Mouse (Mus musculus): ENCODE measurements around the gene Vsx2.

DNA sequence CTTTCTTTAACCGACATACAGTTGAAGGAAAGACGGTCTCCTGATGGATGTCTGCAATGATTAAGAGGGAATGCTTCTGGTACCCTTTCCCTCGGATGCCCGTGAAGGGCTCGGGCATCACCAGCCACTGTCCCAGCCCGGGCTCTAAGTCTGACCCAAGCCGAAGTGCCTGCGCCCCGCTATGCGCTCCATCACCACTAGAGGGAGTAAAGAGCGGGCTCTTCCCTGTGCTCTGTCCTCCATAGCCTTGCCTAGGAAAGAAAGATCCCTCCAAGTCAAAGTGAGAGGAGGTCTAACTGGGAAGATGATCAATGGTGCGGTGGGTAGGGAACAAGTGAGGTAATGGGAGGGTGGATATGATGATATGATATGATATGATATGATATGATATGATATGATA lies 23.5 kb upstream of the Vsx2 start:
- TF ChIP-seq POLR2A (IDR thresholded peaks at IDR 0.05; ENCODE audit: low read depth, low read length) (no peak), CTCF (IDR thresholded peaks at IDR 0.05; ENCODE audit: extremely low read depth, insufficient read depth, insufficient read length, insufficient replicate concordance) (peak; percentile 87)

All from spleen, adult 2 months (tissue).